Mouse (Mus musculus) erythroblast, embryonic 14.5 days (primary cell): ENCODE data around the gene Ube2e3.

ENCODE experiments used
- GATA1 ChIP-seq: IDR thresholded peaks from 2 replicates; pipeline ENCODE4 v1.6.1; 2012; ENCODE audit warnings: low read length, inconsistent platforms, mixed read lengths
- TAL1 ChIP-seq: IDR thresholded peaks from 3 replicates; pipeline ENCODE4 v1.6.1; 2012; ENCODE audit warnings: low read length, inconsistent platforms, mixed read lengths

- TF ChIP-seq GATA1 (no peak), TAL1 (no peak)
These were observed 63.4 kb downstream of the Ube2e3 start for GRCm38 (mm10) chr2:78931358-78931757.
